Mouse (Mus musculus): ENCODE results near the gene Myo18a.
A peak's percentile ranks its signal among the peaks of the same experiment; 100 is the strongest.

The Myo18a gene

GRCm38 (mm10) chr11:77836751-77837150 is 73.7 kb downstream of the Myo18a start:
- ATAC-seq (ENCODE audit: low TSS enrichment), result no peak

GRCm38 (mm10) chr11:77837856-77838255 is 74.8 kb downstream of the Myo18a start:
- ATAC-seq (ENCODE audit: low TSS enrichment), result no peak

DNA sequence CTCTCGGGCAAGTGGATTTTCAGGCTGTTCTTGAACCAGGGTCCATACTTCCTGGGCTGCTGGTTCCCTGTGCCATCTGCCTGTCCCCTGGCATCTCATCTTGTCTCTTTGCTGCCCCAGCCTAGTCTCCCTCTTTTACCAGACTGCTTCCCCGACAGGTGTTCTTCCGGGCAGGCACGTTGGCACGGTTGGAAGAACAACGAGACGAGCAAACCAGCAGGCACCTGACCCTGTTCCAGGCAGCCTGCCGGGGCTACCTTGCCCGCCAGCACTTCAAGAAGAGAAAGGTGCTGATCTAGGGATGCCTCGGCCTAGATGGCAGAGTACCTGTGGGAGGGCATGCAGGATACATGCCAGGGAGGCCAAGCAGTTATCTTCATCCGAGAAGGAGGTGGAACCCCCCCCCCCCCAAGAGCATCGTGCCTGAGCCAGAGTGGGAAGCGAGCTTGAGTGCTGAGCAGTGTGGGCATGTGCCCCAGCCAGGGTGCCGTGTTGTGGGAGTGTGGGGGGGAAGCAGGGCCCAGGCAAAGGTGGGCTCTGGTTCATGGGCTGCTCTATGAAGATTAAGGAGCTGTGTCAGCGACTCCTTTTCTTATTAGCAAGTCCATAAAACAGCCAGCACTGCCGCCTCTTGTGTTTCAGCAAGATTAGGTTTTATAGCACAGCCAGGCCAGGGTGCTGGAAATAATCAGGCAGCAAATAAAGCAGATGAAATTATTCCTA is 77.6 kb downstream of the Myo18a start:
- ATAC-seq (ENCODE audit: low TSS enrichment), result 0 out of 2 replicates have a peak, but pooled peaks have one; percentile 32

DNA sequence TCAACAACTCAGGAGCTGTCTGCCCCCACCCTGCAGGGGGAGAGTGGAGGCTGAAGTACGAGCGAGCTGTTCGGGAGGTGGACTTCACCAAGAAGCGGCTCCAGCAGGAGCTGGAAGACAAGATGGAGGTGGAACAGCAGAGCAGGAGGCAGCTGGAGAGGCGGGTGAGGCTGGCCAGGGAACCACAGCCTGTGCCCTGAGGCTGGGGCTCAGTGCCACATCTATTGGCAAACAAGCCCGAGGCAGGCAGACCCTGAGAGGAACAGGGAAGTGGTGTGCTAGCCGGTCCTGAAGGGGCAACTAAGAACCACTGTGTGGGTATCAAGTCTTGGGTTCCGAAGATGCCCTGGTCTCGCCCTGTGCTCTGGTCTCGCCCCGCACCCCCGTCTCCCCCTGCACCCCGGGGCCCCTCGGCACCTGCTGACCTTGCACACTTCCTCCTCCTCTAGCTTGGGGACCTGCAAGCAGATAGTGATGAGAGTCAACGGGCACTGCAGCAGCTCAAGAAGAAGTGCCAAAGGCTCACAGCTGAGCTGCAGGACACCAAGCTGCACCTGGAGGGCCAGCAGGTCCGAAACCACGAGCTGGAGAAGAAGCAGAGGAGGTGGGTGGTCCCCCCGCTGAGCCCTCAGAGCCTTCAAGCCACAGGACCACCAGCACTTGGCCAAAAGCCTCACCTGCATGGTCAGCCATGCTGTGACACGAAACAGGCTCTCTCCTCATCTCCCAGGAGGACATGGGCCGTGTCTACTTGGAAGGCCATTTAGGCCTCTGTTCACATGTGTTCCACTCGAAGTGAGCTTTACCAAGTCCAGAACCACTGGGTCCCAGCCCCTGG is 80.2 kb downstream of the Myo18a start:
- ATAC-seq (ENCODE audit: low TSS enrichment), result no peak

- ATAC-seq (ENCODE audit: low TSS enrichment), result no peak
Observed at GRCm38 (mm10) chr11:77843906-77844200, 80.8 kb downstream of the Myo18a start.

DNA sequence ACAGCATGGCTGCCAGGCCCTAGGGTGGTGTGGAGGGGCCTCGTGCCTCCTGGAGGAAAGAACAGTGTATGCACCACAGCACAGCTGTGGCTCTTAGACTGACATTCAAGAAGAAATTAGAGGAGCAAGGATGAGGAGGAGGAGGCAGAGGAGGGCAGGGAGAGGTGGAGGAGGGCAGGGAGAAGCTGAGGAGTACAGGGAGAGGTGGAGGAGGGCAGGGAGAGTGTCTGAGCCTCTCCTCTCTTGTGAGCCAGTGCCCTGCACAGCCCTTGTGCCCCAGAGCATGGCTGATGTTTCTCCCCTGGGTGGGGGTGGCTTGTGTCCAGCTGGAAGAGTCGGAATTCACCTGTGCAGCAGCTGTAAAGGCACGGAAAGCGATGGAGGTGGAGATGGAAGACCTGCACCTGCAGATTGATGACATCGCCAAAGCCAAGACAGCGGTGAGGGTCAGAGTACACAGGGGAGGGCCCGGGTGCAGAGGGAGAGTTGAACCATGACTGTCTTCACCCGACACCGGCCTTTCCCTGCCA is 84.6 kb downstream of the Myo18a start:
- ATAC-seq (ENCODE audit: low TSS enrichment), result no peak

DNA sequence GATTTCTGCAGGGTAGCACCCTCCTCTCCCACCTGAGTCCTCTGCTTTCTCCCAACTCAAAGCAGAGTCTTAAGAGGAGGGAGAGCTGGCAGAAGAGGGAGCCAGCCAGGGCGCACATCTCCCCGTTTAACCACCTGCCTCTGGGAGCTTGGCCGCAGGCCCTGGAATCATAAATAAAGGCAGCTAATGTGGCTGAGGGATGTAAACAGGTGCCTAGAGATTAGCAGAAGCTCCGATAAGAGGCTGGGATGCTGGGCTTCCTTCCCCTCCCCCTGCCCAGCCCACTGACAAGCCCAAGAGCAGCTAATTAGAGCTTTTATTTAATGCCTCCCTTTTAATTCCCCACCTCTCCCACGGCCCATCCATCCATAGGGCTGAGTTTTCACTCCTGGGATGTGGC is 85.1 kb downstream of the Myo18a start:
- no peak for ATAC-seq (ENCODE audit: low TSS enrichment)

GRCm38 (mm10) chr11:77849151-77849550 is 86.1 kb downstream of the Myo18a start:
- no peak for ATAC-seq (ENCODE audit: low TSS enrichment)

DNA sequence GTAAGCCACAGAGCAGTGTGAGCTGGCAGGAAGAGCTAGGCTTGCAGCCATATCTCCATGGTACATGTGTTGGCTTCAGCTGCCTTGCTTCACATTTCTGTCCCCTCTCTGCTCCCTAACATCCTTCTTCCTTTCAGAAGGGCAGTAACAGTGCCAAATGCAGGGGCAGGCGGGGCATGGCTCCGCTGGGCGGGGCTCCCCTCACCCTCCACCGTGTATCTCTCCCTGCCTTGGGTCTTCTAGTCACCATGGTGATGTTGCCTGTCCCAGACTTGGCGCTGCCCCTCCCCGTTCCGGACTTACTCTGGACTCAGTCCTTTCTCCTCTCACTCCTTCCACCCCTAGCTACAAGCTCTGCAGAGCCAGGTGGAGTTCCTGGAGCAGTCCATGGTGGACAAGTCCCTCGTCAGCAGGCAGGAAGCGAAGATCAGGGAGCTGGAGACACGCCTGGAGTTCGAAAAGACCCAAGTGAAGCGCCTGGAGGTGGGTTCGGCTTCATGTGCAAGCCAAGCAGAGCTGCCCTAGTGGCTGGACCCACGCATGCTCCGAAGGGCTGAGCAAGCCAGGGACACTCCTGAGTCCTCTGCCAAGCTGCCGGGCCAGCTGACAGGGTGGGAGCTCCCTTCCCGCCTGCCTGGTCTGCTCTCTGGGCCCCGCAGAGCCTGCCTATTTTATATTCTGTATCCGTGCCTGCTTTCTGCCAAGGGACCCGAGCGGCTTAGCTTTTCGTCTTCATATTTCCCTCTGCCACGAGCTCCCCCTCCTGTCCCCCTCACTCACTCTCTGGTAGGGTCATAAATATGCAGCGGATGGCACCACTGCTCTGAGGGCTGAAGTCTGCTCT is 87.6 kb downstream of the Myo18a start:
- peak; percentile 81 for ATAC-seq (ENCODE audit: low TSS enrichment)

DNA sequence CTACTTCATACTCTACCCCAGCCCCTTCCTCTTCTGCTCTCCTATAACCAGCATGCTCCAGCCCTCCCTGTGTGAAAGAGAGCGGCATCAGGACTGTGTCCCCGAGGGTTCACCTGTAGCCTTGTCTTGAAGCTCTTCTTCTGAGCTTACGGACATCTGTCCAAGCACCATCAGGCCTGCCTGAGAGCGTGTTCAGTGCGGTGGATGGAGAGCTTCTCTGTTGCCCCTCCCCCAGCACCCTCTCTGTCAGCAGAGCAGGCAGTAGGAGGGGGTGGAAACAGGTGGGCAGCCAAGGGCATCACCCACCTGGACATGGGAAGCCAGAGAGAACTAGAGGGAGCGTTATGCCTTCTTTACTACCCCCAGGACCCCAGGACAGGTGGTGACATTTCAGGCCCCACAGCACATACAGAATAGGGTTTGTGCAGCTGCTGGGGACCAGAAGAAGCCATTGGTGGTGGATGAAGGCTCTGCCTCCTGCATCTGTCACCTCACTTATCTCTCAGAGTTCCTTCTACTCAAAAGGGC is 88.5 kb downstream of the Myo18a start:
- ATAC-seq (ENCODE audit: low TSS enrichment), result no peak

DNA sequence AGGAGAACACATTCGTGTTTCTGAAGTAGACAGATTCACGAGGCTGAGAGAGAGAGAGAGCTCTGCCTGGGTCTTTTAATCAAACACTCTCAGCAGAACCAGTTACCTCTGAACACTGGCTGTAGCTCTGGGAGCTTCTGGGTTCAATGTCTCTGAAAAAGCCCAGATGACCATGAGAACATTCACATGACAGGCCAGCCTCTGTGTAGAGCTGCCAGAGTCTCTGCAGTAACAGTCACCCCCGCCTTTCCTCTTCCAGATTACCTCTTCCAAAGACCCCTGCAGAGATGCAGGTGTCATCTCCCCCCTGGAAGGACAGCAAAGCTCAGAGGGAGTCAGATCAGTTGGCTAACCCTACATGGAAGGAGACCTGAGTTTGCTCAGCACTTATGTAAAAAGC is 89.1 kb downstream of the Myo18a start:
- no peak for ATAC-seq (ENCODE audit: low TSS enrichment)

- no peak for ATAC-seq (ENCODE audit: low TSS enrichment)
Observed at GRCm38 (mm10) chr11:77852941-77853668, 90.1 kb downstream of the Myo18a start.

- no peak for ATAC-seq (ENCODE audit: low TSS enrichment)
Observed at GRCm38 (mm10) chr11:77854641-77855040, 91.6 kb downstream of the Myo18a start.

GRCm38 (mm10) chr11:77855396-77855795 is 92.3 kb downstream of the Myo18a start:
- no peak for ATAC-seq (ENCODE audit: low TSS enrichment)

- ATAC-seq (ENCODE audit: low TSS enrichment), result no peak
Observed at GRCm38 (mm10) chr11:77857089-77857488, 94.0 kb downstream of the Myo18a start.

DNA sequence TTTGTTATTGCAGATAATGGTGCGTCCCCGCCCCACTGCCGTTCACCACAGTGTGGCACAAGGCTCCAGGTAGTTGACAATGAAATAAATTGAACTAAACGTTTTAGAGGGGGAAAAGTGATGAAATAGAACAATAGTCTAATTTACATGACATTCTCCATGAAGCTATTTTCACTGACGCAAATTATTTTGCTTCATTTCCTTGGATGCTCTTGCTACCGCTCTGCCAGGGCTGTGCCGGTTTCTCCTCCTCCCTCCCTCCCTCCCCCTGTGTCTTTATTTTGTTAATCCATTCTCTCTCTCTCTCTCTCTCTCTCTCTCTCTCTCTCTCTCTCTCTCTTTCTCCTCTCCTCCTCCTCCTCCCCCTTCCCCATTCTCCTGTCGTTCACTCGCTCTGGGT is 95.5 kb downstream of the Myo18a start:
- ATAC-seq (ENCODE audit: low TSS enrichment), result no peak

DNA sequence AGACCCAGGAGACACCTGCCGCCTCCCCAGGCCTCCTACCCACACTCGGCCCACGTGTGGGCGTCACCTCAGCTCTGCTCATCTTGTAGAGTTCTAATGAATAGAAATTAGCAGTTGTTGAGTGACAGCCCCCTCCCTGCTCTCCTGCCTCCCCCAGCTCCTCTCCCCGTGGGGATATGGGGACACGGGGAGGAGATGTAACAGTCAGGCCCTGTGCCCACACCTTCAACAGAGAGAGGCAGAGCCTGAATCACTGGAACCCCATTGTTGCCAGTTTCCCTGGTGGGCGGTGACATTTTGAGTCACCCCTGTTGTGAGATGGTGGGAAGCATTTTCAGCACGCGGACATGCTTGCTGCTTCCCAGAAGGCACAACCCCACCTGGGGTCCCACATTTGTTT is 97.9 kb downstream of the Myo18a start:
- ATAC-seq (ENCODE audit: low TSS enrichment), result peak; percentile 42; the same call in 1 of the 2 replicates

DNA sequence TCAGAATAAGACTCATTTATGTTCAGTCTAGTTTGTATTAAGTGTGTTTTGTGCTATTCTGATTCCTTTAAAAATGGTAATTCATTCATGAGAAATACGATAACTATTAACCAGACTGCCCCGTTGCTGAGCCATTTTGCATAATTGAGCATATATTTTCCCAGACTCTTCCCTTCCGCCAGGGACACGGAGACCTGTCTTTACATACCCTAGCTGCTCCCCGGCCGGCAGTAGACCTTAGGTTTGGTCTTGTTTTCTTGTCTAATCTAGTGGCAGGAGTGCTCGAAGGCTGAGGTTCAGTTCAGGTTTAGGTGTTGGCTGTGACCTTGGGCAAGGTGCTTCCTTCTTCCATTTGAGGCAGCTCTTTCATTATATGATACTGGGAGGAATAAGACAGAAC is 99.8 kb downstream of the Myo18a start:
- no peak for ATAC-seq (ENCODE audit: low TSS enrichment)

GRCm38 (mm10) chr11:77864771-77865170 is 101.7 kb downstream of the Myo18a start:
- ATAC-seq (ENCODE audit: low TSS enrichment), result 0 out of 2 replicates have a peak, but pooled peaks have one; percentile 18

DNA sequence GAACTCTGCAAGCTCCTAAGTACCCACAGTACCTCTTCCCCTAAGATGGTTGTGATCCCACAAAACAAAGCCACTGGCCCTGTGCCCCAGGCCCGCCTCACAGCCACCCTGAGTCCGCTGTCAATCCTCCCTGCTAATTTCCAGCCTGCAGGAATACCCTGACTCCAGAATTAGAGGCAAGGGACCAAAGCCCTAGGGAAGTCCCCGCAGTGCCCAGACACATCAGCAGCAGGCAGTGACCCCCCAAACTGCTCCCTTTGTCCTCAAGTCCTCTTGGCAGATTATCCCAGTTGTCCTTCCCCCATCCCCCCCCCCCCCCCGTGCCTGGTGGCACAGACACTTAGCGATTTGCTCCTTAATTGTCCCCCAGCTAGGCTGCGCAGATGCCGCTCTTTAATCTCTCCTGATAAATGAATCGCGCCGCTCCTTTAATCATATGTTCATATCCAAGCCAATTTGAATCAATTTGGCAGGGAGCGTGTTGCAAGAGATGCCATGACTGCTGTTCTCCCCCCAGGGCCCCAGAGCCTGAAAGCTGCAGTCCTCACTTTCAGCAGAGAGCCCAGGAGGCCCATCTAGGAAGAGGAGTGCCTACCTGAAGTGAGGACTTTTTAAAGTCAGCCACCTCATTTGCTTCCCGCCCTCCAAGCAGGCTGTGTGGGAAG is 104.5 kb downstream of the Myo18a start:
- no peak for ATAC-seq (ENCODE audit: low TSS enrichment)

GRCm38 (mm10) chr11:77871436-77871835 is 108.4 kb downstream of the Myo18a start:
- peak; percentile 78 for ATAC-seq (ENCODE audit: low TSS enrichment)

Measured in frontal cortex, adult (tissue).